Mouse (Mus musculus) lung, adult 2 months (tissue): ENCODE results near the gene Nudt19.

ENCODE experiments used
- CTCF ChIP-seq: fragments of 200-500 bp; IDR thresholded peaks from 2 replicates; pipeline ENCODE4 v1.5.1; 2011; ENCODE audit warnings: mild to moderate bottlenecking, low read length, control low read depth; ENCODE audit not compliant: insufficient read depth
- POLR2A ChIP-seq: fragments of 200-500 bp; IDR thresholded peaks from 2 replicates; pipeline ENCODE4 v1.6.1; 2011; ENCODE audit warnings: low read depth, mild to moderate bottlenecking, control low read depth, low read length, borderline replicate concordance; ENCODE audit errors: extremely low read depth

GRCm38 (mm10) chr7:35497516-35497915, 58.6 kb downstream of the Nudt19 start:
- TF ChIP-seq CTCF (no peak), POLR2A (no peak)
